ENCODE assay signal across 33 mouse cellular contexts in the genomic region with DNA sequence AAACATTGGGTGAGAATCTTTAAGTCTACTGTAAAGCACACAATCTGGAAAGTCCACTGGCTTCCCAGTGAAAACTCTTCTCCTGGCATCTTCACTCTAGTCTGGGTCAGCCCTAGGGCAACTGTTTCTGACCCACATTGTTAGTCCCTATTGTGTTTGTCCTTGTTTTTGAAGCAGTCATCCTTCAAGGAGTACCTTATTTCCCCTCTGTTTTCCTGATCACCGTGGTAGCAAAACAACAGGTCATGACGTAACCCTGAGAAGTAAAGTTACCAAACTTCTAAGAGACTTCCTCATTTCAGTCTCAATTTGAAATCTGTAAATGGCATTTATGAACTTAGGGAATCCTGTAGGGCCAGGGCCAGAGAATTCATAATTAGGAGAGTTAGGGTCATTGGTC. TPM values are rescaled to one million over a fixed set of nuclear protein-coding genes. Genes with fewer than 3 reads are reported as not detected.
DNase-seq lines count a peak whose midpoint lies in the region; ATAC-seq and TF ChIP-seq lines count a peak whose summit lies in the region.
"Had no signal": no experiment of that assay in that cellular context is flagged by ENCODE, and none has a peak within 500 bp of the region (broad histone marks: within the 10 kb centered on the region; RNA-seq: fewer than 3 reads in every experiment).

No protein-coding gene starts in this region.

- H3K36me3 ChIP-seq in lung, postnatal 0 days (ENCODE audit: insufficient read depth, low read length), result no peaks in the 10 kb centered on the region
- H3K36me3 ChIP-seq: hindbrain, embryonic 12.5 days; limb, embryonic 10.5 days; liver, embryonic 13.5 days; midbrain, embryonic 12.5 days; neural tube, embryonic 15.5 days had no signal

- intact Hi-C loops in left cerebral cortex, postnatal 4 days (cut with DNase I), result no loop called here

- WGBS in lung, postnatal 0 days, result 63% methylated on average over 2 of the region's 2 CpGs

- H3K4me3 ChIP-seq in lung, postnatal 0 days (ENCODE audit: low read depth, low read length), result no peak overlapping the region
- H3K4me3 ChIP-seq: hindbrain, embryonic 12.5 days; limb, embryonic 10.5 days; liver, embryonic 13.5 days; midbrain, embryonic 12.5 days; myocyte; neural tube, embryonic 15.5 days had no signal

- peak; percentile 48 for ATAC-seq in lung, postnatal 0 days
- ATAC-seq in common myeloid progenitor, adult 5-6 weeks (replicated peaks; ENCODE audit: low read depth, poor library complexity, severe bottlenecking), result peak; percentile 91
- ATAC-seq in neutrophil, adult 5-6 weeks (ENCODE audit: extremely low read depth, insufficient number of reproducible peaks, low FRiP score, poor library complexity, severe bottlenecking), result peak; percentile 93
- ATAC-seq: forebrain, embryonic 16.5 days had no signal

- H3K4me1 ChIP-seq in lung, postnatal 0 days (ENCODE audit: insufficient read depth, low read depth, low read length), result no peaks in the 10 kb centered on the region
- H3K4me1 ChIP-seq: hindbrain, embryonic 12.5 days; limb, embryonic 10.5 days; liver, embryonic 13.5 days; midbrain, embryonic 12.5 days; neural tube, embryonic 15.5 days had no signal

- H3K4me2 ChIP-seq in lung, postnatal 0 days (replicated peaks; ENCODE audit: low read depth, low read length), result no peak overlapping the region
- H3K4me2 ChIP-seq: heart, embryonic 11.5 days; hindbrain, embryonic 12.5 days; liver, embryonic 13.5 days; midbrain, embryonic 12.5 days; neural tube, embryonic 15.5 days had no signal

- TF ChIP-seq EP300 in lung, postnatal 0 days (IDR thresholded peaks at IDR 0.05), result peak; percentile 12; the same call in 1 of the 2 replicates

- H3K9ac ChIP-seq in lung, postnatal 0 days (replicated peaks; ENCODE audit: low read depth), result no peak overlapping the region
- H3K9ac ChIP-seq: hindbrain, embryonic 12.5 days; liver, embryonic 13.5 days; midbrain, embryonic 12.5 days; neural tube, embryonic 15.5 days had no signal

- peak; percentile 56 for DNase-seq in lung, postnatal 0 days (ENCODE audit: low spot score)
- no peak for DNase-seq in lung, postnatal 14 days
- DNase-seq in B cell, adult 2 months, result peak; percentile 75 to 79
- DNase-seq in left cerebral cortex, postnatal 4 days, result no peak
- DNase-seq in neural tube, embryonic 10.5 days (ENCODE audit: extremely low spot score, low spot score), result no peak
- DNase-seq: cerebellum, adult 11 months; cerebellum, postnatal 10 days; heart, postnatal 10 days; kidney, adult 2 months; kidney, postnatal 25 days; liver, embryonic 13.5 days; right cerebral cortex, postnatal 25 days had no signal

- H3K27me3 ChIP-seq in lung, postnatal 0 days (replicated peaks; ENCODE audit: insufficient read depth, low read length), result no peaks in the 10 kb centered on the region
- H3K27me3 ChIP-seq: hindbrain, embryonic 12.5 days; liver, embryonic 13.5 days; midbrain, embryonic 12.5 days; neural tube, embryonic 15.5 days had no signal

- H3K9me3 ChIP-seq in lung, postnatal 0 days (ENCODE audit: low read length), result no peaks in the 10 kb centered on the region
- H3K9me3 ChIP-seq: hindbrain, embryonic 12.5 days; limb, embryonic 10.5 days; liver, embryonic 13.5 days; midbrain, embryonic 12.5 days; neural tube, embryonic 15.5 days had no signal

- TF ChIP-seq CTCF in lung, postnatal 0 days (IDR thresholded peaks at IDR 0.05), result no peak

- H3K27ac ChIP-seq in lung, postnatal 0 days (ENCODE audit: low read length), result no peak overlapping the region
- H3K27ac ChIP-seq: hindbrain, embryonic 12.5 days; limb, embryonic 10.5 days; liver, embryonic 13.5 days; midbrain, embryonic 12.5 days; neural tube, embryonic 15.5 days; stomach, postnatal 0 days had no signal

RNA-seq across cellular contexts. Expression of a gene that starts 12.9 kb away (rescaled TPM):
- polyA plus RNA-seq in lung, postnatal 0 days (2015; fragmentation: Nextera tagmentation; extraction: Ambion mirVana), result not detected in 2 replicates
- total RNA-seq in common myeloid progenitor, adult 5-6 weeks (2017), result not detected in 2 replicates
- 2.2 and 2.3 TPM in 2 replicates for total RNA-seq in neutrophil, adult 5-6 weeks (2017)
- not detected for total RNA-seq in left cerebral cortex, postnatal 4 days (2021)
- total RNA-seq: ES-E14; heart, postnatal 10 days; layer of hippocampus, adult 8-10 months; left cerebral cortex, adult 18-20 months had no signal
- polyA plus RNA-seq: embryonic facial prominence, embryonic 14.5 days; forebrain, embryonic 16.5 days; heart, embryonic 11.5 days; hindbrain, embryonic 12.5 days; kidney, adult 2 months; limb, embryonic 10.5 days; liver, embryonic 13.5 days; lung, embryonic 16.5 days; midbrain, embryonic 12.5 days; myocyte; neural tube, embryonic 15.5 days; spleen, adult 2 months; stomach, postnatal 0 days; thymus, postnatal 0 days; urinary bladder, adult 2 months had no signal

RNA-seq across cellular contexts. Expression of a gene that starts 16.2 kb away (rescaled TPM):
- 0.18 TPM in 1 of 2 replicates, not detected in the other for polyA plus RNA-seq in lung, postnatal 0 days (2015; fragmentation: Nextera tagmentation; extraction: Ambion mirVana)
- total RNA-seq in common myeloid progenitor, adult 5-6 weeks (2017), result not detected in 2 replicates
- 7.4 and 12.2 TPM in 2 replicates for total RNA-seq in neutrophil, adult 5-6 weeks (2017)
- total RNA-seq in left cerebral cortex, postnatal 4 days (2021), result under 1 TPM in 1 of 2 experiments, not detected in 1; 0.36 TPM
- total RNA-seq: ES-E14; gastrocnemius, postnatal 4 days; left cerebral cortex, adult 18-20 months had no signal
- polyA plus RNA-seq: embryonic facial prominence, embryonic 14.5 days; forebrain, embryonic 16.5 days; heart, embryonic 11.5 days; hindbrain, embryonic 12.5 days; kidney, adult 2 months; limb, embryonic 10.5 days; liver, embryonic 13.5 days; lung, embryonic 16.5 days; midbrain, embryonic 12.5 days; myocyte; neural tube, embryonic 15.5 days; stomach, postnatal 0 days; thymus, postnatal 0 days had no signal

RNA-seq across cellular contexts. Expression of a gene that starts 21.4 kb away (rescaled TPM):
- 0.15 TPM in 1 of 2 replicates, not detected in the other for polyA plus RNA-seq in lung, postnatal 0 days (2015; fragmentation: Nextera tagmentation; extraction: Ambion mirVana)
- not detected in 2 replicates for total RNA-seq in common myeloid progenitor, adult 5-6 weeks (2017)
- 7.2 and 12.5 TPM in 2 replicates for total RNA-seq in neutrophil, adult 5-6 weeks (2017)
- total RNA-seq in left cerebral cortex, postnatal 4 days (2021), result not detected
- total RNA-seq: ES-E14; heart, postnatal 10 days; layer of hippocampus, adult 8-10 months; left cerebral cortex, adult 18-20 months had no signal
- polyA plus RNA-seq: embryonic facial prominence, embryonic 14.5 days; forebrain, embryonic 16.5 days; heart, embryonic 11.5 days; hindbrain, embryonic 12.5 days; kidney, adult 2 months; limb, embryonic 10.5 days; liver, embryonic 13.5 days; lung, embryonic 16.5 days; midbrain, embryonic 12.5 days; myocyte; neural tube, embryonic 15.5 days; stomach, postnatal 0 days; thymus, postnatal 0 days had no signal

RNA-seq across cellular contexts. Expression of a gene that starts 43.6 kb away (rescaled TPM):
- polyA plus RNA-seq in lung, postnatal 0 days (2015; fragmentation: Nextera tagmentation; extraction: Ambion mirVana), result 0.08 TPM in 1 of 2 replicates, not detected in the other
- total RNA-seq in common myeloid progenitor, adult 5-6 weeks (2017), result not detected in 2 replicates
- 0.58 TPM in 1 of 2 replicates, not detected in the other for total RNA-seq in neutrophil, adult 5-6 weeks (2017)
- not detected for total RNA-seq in left cerebral cortex, postnatal 4 days (2021)
- total RNA-seq: adrenal gland, adult 18-20 months; ES-E14; gastrocnemius, postnatal 4 days; heart, postnatal 10 days; layer of hippocampus, adult 8-10 months; left cerebral cortex, adult 18-20 months had no signal
- polyA plus RNA-seq: brain, embryonic 14.5 days; embryonic facial prominence, embryonic 14.5 days; forebrain, embryonic 16.5 days; heart, embryonic 11.5 days; hindbrain, embryonic 12.5 days; kidney, adult 2 months; limb, embryonic 10.5 days; liver, embryonic 13.5 days; lung, embryonic 16.5 days; midbrain, embryonic 12.5 days; myocyte; neural tube, embryonic 15.5 days; spleen, adult 2 months; stomach, postnatal 0 days; thymus, postnatal 0 days; urinary bladder, adult 2 months had no signal

RNA-seq across cellular contexts. Expression of a gene that starts 48.4 kb away (rescaled TPM):
- 21.8 TPM in 2 replicates for polyA plus RNA-seq in lung, postnatal 0 days (2015; fragmentation: Nextera tagmentation; extraction: Ambion mirVana)
- 1.8 TPM in 1 of 2 replicates, not detected in the other for total RNA-seq in common myeloid progenitor, adult 5-6 weeks (2017)
- total RNA-seq in neutrophil, adult 5-6 weeks (2017), result 1.2 and 2.5 TPM in 2 replicates
- under 1 TPM; 0.14 to 0.18 TPM for total RNA-seq in left cerebral cortex, postnatal 4 days (2021)

Comparison
In these comparisons a context has a peak if more than half of its experiments do, and no peak if none do; other contexts are left out.
1. DNase-seq: peak in lung, postnatal 0 days (single experiment) and B cell, adult 2 months (2 of 2); none in lung, postnatal 14 days (single experiment), left cerebral cortex, postnatal 4 days (single experiment) and neural tube, embryonic 10.5 days (single experiment).
2. Peak in every context shown above with its lines, with median percentiles within 50 percentile points of each other: ATAC-seq.